Mouse (Mus musculus) heart, postnatal 14 days (tissue): ENCODE results near the gene Ntn1. TPM values are rescaled to one million over a fixed set of nuclear protein-coding genes. Genes with fewer than 3 reads are reported as not detected.

Experiments used
- microRNA-seq, 2 experiments: library from miRNA; unstranded; fragments of <30 nt; microRNA quantifications; one replicate each; pipeline ENCODE4 v1.2.0; 2021 to 2022
- total RNA-seq, 2 experiments: library from RNA; stranded (reverse); gene quantifications; 2 replicates each; pipeline ENCODE4 v1.2.3; 2021

Gene Ntn1
- total RNA-seq, 2 experiments from 2014 or later = 52.7 to 55.5 TPM

Small RNA genes within 50 kb of the gene (microRNA-seq; reads per million reads assigned to microRNA genes)
- 0 reads per million in 2 experiments for gene Mir6406

Other genes with a start within 250 kb of the Ntn1 start
- 1 to 10 TPM; 1.0 to 1.8 TPM for gene Pik3r5, start 31.3 kb upstream of the Ntn1 start, total RNA-seq
- gene Pik3r6, start 102.2 kb upstream of the Ntn1 start, total RNA-seq = 1 to 10 TPM; 8.7 to 9.2 TPM
- gene Mfsd6l, start 155.4 kb upstream of the Ntn1 start, total RNA-seq = under 1 TPM; 0.24 to 0.43 TPM
- not detected for gene Ccdc42, start 186.2 kb upstream of the Ntn1 start, total RNA-seq